Mouse (Mus musculus) midbrain, embryonic 14.5 days (tissue): ENCODE measurements around the gene Aqr. TPM values are rescaled to one million over a fixed set of nuclear protein-coding genes. Genes with fewer than 3 reads are reported as not detected.

Experiments used
- ATAC-seq: fragments of 200-750 bp; cut with Nextera tagmentation; 2 replicates; pipeline ENCODE4 v1.8.0; 2017; ENCODE audit warnings: moderate number of reproducible peaks, moderate library complexity; ENCODE audit not compliant: low FRiP score, low TSS enrichment
- DNase-seq: peaks from one replicate; pipeline ENCODE4 v3.0.0-alpha.2; 2015
- H3K27ac ChIP-seq: fragments of 300-500 bp; sonication (generic); replicated peaks from 2 replicates; pipeline ENCODE4 v1.5.1; 2014; ENCODE audit warnings: mild to moderate bottlenecking, low read depth, low read length, moderate library complexity
- H3K27me3 ChIP-seq: fragments of 300-500 bp; sonication (generic); 2 replicates; pipeline ENCODE4 v1.6.1; 2014; ENCODE audit warnings: low read length, control low read depth, mixed read lengths; ENCODE audit not compliant: control insufficient read depth, insufficient read depth
- H3K36me3 ChIP-seq: fragments of 300-500 bp; sonication (generic); 2 replicates; pipeline ENCODE4 v1.6.1; 2014; ENCODE audit warnings: low read length, control low read depth; ENCODE audit not compliant: control insufficient read depth, insufficient read depth
- H3K4me1 ChIP-seq: fragments of 300-500 bp; sonication (generic); 2 replicates; pipeline ENCODE4 v1.6.1; 2014; ENCODE audit warnings: mild to moderate bottlenecking, antibody characterized with exemption, low read length, control low read depth; ENCODE audit not compliant: control insufficient read depth, insufficient read depth
- H3K4me2 ChIP-seq: fragments of 300-500 bp; sonication (generic); 2 replicates; pipeline ENCODE4 v1.6.1; 2014; ENCODE audit warnings: mild to moderate bottlenecking, low read length, moderate library complexity
- H3K4me3 ChIP-seq: fragments of 300-500 bp; sonication (generic); replicated peaks from 2 replicates; pipeline ENCODE4 v1.5.1; 2014; ENCODE audit warnings: low read depth, low read length
- H3K9ac ChIP-seq: fragments of 300-500 bp; sonication (generic); replicated peaks from 2 replicates; pipeline ENCODE4 v1.6.1; 2014; ENCODE audit warnings: mild to moderate bottlenecking, low read length, moderate library complexity
- H3K9me3 ChIP-seq: fragments of 300-500 bp; sonication (generic); 2 replicates; pipeline ENCODE4 v1.6.1; 2016; ENCODE audit warnings: low read length, control low read depth, mixed read lengths; ENCODE audit not compliant: control insufficient read depth
- WGBS: fragments of 180-500 bp; shearing (Covaris S2); extraction: QIAGEN DNeasy Blood & Tissue Kit; methylation state at CpG from one replicate; pipeline ENCODE4 v1.1.7; 2014; 5-methylcytosine and 5-hydroxymethylcytosine counted together
- microRNA-seq: library from miRNA; unstranded; fragments of <30 nt; microRNA quantifications from one replicate; pipeline ENCODE4, GENCODE M21; 2016
- polyA plus RNA-seq: library from polyadenylated mRNA; unstranded; fragments of >200 nt; fragmentation: Nextera tagmentation; extraction: Ambion mirVana; gene quantifications from 2 replicates; pipeline ENCODE4 v1.2.1, GENCODE M21; 2014

Gene Aqr
- polyA plus RNA-seq, 1 experiment from 2014 or later = 54.3 TPM

GRCm38 (mm10) chr2:114051871-114052241 lies 135.0 kb downstream of the Aqr start:
- no peak for ATAC-seq
- 93% methylated on average over 14 of the region's 14 CpGs for WGBS

More at GRCm38 (mm10) chr2:114051871-114052241, 135.0 kb downstream of the Aqr start:
- no peak for DNase-seq
- Histone ChIP-seq H3K4me3 (no peak overlapping the region), H3K9me3 (no peaks in the 10 kb centered on the region), H3K36me3 (no peaks in the 10 kb centered on the region), H3K27ac (no peak overlapping the region), H3K4me1 (no peaks in the 10 kb centered on the region), H3K9ac (no peak overlapping the region), H3K27me3 (no peaks in the 10 kb centered on the region), H3K4me2 (no peak overlapping the region)

Small RNAs within 50 kb of the gene (microRNA-seq; reads per million reads assigned to microRNA genes)
- gene Mir7002 = not detected

Other genes with a start within 250 kb of the Aqr start
- gene Gjd2, start 173.4 kb downstream of the Aqr start, polyA plus RNA-seq = 6.3 and 17.6 TPM in 2 replicates
- gene Actc1, start 133.5 kb downstream of the Aqr start, polyA plus RNA-seq = 0.24 and 0.89 TPM in 2 replicates
- 8.2 and 11.4 TPM in 2 replicates for gene Zfp770, start 14.4 kb upstream of the Aqr start, polyA plus RNA-seq